In the genomic region with DNA sequence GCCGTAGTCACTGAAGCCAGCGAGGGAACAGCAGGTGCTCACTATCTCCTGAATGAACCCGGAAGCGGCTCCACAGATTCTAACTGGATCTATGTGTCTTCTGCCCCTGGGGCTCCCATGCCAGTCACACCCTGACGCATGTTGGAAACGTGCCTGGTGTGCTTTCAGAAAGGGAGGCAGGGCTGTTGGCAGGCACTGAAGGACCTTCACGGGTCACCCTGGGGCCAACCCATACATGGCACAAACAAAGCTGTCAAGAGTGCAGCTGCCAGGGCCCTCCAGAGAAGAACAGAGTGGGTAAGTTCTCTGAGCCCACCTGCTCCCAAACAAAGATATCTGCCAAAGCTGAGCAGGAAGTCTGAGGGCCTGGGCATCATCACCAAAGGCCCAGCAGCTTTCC, we compare ENCODE assay signal across 8 mouse cellular contexts.
A peak's percentile ranks its signal among the peaks of the same experiment; 100 is the strongest.
DNase-seq lines count a peak whose midpoint lies in the region; ATAC-seq lines count a peak whose summit lies in the region.

No protein-coding gene starts in this region.

- ATAC-seq in cerebellum, adult (ENCODE audit: insufficient number of reproducible peaks, low FRiP score, low TSS enrichment), result no peak

- peak; percentile 62 to 71 for DNase-seq in cerebellum, postnatal 10 days
- DNase-seq in retina, postnatal 1 day, result peak; percentile 80
- DNase-seq in retina, embryonic 14.5 days (ENCODE audit: low spot score), result no peak
- DNase-seq in kidney, adult 9 months, result peak; percentile 86
- DNase-seq in spleen, postnatal 36 days (ENCODE audit: low spot score in 2 of 2), result no peak
- no peak for DNase-seq in cerebellum, postnatal 36 days
- no peak for DNase-seq in thymus, postnatal 36 days

Comparison
In these comparisons a context has a peak if more than half of its experiments do, and no peak if none do; other contexts are left out.
1. DNase-seq: peak in cerebellum, postnatal 10 days (2 of 2), retina, postnatal 1 day (single experiment) and kidney, adult 9 months (single experiment); none in retina, embryonic 14.5 days (single experiment), spleen, postnatal 36 days (0 of 2), cerebellum, postnatal 36 days (0 of 2) and thymus, postnatal 36 days (0 of 2).